Mouse (Mus musculus): ENCODE measurements around the gene Shc1.

Gene Shc1

DNA sequence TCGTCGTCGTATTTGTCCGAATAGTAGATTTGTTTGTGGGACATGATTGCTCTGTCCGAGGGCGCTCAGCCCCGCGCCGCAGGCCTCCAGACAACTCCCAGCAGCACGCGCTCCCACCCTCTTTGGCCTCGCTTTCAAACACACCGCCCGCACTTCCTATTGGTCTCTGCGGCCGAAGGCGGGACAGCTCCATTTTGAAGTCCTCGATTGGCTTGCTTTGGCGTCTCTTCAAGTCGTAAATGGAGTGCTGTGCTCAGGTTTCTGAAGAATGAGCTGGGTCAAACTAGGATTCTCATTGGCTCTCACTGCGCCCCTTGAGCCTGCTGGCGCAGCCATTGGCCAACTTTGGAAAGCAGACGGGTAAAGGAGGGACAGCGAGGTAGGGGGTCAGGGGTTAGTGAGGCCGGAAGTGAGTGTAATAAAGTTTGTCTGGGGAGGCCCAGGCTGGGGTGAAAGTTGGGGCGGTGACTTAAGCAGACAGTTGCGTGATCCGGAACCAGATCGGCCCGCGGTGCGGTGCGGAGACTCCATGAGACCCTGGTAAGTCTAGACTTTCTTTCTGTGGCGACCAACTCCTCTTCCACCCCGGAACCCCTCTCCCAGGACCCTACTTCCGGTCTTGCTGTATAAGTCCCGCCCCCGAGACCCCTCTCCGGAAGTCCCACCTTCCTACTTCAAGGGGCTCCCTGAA, at the start of gene Shc1, which contains the start of gene Cks1b:
Shc1 (plus strand) TSS at position 274 of the 691 bp plus-strand sequence.
Cks1b (minus strand) TSS at position 214 of the 691 bp plus-strand sequence.
- peak; percentile 95 for DNase-seq (ENCODE audit: low spot score)

DNA sequence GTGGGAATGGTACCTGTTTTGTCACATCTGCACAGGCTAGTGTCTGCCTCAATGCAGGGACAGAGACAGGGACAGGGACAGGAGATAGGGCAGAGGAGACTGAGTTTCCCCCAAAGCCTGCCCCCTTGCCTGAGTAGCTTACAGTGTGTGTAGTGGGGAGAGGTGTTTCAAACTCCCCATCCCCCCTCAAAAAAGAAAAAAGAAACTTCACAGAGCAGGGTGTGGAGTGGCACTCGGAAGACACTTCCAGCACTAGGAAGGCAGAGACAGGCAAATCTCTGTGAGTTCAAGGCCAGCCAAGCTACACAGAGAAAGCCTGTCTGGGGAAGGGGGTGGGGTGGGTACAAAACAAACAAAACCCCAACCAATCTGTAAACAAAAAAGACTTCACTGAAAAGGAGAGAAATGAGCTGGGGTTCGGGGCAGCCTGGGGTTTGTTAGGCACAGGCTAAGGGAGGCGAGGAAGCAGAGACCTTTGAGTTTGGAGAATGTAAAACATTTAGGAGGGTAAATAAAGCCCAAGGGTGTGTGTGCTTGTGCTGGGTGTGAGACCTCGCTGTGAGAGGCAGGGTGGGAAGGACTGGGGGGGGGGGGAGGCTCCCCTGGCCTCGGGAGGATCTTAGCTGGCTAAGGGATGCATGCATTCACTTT, 44.5 kb upstream of the Shc1 start:
- DNase-seq (ENCODE audit: low spot score) = no peak

DNA sequence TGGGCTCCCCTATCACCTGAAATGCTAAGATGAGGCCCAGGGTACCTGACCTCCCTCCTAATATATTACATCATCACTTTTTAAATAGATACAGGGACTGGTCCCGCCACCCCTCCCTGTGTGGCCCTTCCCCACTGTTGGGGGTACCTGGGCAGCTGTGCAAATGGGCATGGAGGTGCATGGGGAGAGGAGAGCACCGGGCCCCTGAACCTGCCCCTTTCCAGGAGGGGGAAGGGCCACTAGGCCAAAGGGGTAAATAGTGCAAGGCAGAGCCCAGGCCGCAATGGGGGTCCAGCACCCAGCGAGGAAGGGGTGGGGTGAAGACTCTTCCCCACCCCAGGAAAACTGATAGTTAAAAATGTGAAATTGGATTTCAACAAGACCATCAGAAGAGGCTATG, 40.4 kb upstream of the Shc1 start:
- no peak for DNase-seq (ENCODE audit: low spot score)

DNA sequence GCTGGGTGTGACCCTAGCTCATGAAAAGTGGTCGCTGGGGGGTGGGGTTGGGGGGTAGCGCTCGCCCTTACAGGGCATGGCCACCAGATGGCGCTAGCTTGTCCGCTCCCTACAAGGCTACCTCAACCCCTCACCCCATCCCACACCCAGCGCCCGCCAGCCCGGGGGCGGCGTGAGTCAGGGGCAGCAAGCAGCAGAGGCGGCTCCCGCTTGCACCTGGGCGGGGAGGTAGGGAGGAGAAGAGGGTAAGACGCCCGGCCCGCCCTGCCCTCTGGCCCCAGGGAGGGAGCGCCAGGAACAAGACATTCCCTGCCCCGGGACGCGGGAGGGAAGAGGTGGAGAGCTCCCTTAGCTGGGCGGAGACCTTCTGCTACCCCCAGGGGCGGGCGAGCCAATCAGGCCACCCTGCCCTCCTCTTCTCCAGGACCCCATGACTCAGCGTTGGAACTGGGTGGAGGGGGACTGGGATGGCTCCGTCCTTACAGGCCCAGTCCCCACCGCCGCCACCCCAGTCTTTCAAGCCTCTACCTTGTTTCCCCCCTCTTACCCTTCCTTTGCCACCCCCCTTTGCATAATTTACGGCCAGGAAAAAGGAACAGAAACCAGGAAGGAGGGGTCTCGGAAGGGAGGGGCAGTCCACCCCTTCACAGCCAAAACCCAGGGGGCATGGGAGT, 39.7 kb upstream of the Shc1 start:
- no peak for DNase-seq (ENCODE audit: low spot score)

DNA sequence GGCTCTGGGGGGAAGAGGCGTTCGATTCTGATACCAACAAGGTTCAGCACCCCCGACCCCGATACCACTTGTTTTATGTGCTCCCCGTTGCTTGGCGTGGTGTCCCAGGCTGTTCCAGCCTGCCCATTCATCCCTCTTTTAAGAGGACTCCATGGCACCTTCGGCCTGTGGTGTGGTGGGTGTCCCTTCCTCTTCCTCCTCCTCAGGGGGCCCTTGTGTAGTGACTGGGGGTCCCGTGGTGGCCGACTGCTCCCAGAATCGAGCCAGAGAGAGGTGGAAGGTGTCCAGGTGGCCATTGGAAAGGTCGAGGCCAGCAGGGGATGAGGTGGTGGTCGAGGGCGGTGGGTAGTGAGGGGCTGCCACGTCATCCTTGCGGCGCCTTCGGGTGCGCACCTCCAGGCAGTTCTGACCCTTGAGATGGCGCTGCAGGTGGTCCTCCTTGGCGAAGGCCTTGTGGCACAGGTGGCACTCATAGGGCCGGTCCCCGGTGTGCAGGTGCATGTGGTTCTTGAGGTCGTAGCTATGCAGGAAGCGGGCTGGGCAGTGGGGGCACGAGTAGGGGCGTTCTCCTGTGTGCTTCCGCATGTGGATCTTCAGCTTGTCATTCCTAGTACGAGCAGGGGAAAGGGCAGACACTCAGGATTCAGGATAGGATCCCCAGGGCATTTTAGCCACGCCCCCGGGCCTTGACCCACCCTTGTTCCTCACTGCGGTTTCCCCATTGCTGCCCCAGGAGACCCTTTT, 38.7 kb upstream of the Shc1 start:
- DNase-seq (ENCODE audit: low spot score) = no peak

DNA sequence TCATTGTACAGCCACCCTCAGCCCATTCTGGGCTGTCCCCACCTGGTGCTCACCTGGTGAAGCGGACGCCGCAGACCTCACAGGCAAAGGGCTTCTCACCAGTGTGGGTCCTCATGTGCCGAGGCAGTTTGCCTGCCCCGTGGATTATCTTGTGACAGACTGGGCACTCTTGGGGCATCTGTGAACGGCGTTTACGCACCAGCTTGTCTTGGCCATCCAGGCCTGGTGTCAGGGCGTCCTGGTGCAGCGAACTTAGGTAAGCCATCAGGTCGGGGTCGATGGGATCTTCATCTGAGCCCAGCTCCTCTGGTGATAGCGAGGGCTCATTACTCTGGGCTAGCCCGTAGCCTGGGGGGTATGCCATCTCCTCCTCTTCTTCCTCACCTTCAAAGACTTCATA, 38.0 kb upstream of the Shc1 start:
- DNase-seq (ENCODE audit: low spot score) = no peak

DNA sequence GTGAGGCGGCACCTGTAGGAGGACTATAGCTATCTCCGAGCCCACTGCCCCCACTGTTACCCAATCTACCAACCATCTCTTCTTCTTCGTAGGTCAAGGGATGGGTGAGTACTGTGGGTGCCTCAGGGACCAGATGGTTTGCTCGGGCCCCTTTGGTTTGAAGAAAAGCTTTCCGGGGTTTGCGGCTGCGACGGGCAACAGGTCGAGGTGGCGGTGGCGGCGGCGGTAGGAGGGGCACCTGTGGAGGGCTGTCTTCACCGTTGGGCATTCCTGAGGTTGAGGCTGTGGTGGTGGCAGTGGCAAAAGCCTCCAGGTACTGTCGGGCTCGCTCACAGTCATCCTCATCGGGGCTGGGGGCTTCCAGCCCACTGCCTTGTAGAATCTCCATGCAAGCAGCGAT, 37.5 kb upstream of the Shc1 start:
- DNase-seq (ENCODE audit: low spot score) = no peak

DNA sequence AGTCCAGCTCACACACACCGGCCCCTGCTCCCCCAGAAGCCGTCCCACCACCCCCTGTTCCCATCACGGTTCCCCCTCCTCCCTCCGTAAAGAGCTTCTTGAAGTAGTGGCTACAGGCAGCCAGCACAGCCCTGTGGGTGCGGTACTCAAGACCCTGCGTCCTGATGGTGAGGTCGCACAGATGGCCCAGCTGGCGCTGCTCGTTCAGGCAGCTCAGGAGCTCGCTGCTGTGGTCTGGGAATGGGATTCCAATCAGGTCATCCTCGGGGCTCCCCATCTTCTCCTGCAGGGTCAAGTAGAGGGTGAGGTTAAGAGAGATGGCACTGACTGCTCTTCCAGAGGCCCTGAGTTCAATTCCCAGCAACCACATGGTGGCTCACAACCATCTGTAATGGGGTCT, 37.0 kb upstream of the Shc1 start:
- DNase-seq (ENCODE audit: low spot score) = no peak

DNA sequence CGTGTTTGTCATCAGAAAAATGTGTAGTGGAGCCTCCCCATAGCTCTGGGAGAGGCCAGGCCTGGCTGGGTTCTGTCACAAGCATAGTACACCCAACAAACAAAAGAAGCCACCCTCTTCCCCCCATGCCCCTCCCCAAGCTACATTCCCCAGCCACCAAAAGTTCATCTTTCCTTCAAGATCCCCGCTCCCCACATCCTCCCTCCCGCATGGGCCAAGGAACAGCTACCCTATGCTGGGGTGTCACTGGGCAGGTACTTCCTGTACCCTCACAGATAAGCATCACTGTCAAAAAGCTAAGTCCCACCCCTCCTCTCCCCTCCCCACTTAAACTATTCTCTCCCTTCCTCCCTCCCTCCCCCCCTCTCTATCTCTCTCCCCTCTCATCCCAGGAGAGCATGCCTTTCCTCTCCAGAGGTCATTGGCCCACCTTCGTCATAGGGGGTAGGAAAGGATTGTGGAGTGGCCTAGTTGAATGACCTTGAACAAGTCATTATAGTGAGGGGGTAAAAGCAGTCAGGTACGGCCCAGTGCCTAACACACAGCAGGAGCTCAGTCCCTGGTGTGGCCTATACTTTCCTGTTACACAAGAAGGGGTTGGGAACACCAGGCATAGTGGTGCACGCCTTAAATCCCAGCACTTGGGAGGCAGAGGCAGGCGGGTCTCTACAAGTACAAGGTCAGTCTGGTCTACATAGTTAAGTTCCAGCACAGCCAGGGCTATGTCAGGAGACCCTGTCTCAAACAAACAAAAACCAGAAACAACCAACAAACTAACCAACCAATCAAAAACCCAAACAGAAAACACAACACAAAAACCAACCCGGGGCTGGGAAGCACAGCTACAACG, 36.0 kb upstream of the Shc1 start:
- DNase-seq (ENCODE audit: low spot score) = no peak

DNA sequence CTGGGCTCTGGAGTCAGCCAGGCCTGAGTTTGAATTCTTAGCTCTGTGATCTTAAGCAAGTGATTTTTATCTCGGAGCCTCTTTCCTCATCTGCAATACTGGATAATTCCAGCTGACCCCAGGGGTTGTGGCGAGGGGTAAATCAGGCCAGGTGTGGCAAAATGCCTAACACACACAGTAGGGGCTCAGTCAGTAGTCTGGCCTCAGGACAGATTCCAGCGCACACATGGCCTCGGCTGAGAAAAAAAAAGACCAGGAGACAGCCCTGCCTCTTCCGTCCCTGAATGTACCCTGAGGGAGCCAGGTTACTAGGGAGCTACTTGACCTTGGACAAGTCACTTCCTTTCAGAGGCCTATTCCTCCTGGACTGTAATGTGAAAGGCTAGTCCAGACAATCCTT, 35.3 kb upstream of the Shc1 start:
- DNase-seq (ENCODE audit: low spot score) = no peak

DNA sequence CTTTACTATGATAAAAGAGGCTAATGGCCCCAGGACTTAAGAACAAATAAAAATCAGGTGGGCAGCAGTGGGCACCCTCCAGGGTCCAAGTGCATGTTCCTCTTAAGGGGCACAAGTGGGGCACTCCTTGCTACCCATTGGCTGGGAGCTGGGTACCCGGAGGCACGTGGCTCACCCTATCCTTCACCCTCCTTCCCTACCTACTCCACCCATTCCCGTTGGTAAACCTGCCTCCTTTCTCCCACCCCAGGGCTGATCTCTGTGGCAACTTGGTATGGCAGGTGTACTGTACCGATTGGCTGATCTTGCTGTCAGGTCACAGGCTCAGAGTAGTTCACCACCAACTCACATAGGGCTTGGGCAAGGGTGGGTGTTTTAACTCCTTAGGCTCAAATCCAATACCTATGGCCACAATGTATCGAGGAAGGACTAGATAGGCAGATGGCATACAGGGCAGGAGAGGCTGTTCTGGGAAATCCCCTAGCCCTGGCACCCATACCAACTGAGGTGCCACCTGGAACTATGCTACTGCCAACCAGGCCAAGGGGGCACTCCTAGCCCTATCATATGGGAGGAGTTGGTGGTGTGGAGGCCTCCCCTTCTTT, 34.5 kb upstream of the Shc1 start:
- no peak for DNase-seq (ENCODE audit: low spot score)

DNA sequence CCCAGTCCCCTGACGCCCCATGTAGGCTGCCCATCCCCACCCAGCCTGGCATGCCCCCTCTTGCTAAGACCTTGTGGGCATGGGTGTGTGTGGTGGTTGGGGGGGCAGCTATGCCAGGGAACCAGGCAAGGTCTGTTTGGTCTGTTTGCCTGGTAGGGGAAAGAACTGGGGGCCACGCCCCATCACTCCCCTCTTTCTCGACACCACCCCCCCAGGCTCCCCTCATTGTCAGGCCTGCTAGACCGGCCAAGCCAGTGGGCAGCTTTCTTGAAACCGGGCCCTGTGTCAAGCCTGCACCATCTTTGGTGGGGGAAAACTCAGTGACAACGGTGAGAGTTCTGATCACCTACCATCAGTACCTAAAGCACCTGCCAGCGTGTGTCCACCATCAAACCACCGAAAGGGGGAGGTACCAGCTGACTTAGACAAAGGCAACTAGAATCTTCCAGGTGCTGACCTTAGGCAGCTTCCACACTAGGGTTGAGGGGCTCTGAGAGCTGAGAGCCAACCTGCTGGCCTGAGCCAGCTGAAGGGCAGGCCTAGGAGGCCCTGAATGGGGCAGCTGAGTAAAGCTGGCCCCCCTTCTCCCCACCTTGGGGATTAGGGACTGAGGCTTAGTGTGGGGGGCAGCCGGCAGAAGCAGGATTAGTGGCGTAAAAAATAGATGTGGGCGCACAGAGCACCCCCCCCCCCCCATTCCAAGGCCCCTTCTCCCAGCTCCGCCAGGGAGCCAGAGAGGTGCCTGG, 33.7 kb upstream of the Shc1 start:
- DNase-seq (ENCODE audit: low spot score) = no peak

DNA sequence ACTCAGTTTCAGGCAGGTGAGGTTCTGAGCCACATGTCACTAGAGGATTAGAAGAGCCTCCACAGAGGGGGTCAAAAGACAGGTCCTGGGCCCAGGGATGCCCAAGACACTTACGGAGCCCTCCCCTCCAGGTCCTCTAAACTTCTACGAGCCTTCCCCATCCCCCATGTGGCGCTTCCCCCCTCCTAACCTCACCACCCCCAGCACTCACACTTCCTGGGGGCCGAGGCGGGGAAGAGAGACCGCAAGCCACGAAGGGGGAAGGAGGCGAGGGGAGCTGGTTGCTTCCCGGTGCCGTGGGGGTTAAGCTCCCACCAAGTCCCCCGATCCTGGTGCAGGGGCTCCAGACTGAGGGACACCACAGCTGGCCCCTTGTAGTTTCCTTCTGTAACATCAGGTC, 32.8 kb upstream of the Shc1 start:
- DNase-seq (ENCODE audit: low spot score) = no peak

DNA sequence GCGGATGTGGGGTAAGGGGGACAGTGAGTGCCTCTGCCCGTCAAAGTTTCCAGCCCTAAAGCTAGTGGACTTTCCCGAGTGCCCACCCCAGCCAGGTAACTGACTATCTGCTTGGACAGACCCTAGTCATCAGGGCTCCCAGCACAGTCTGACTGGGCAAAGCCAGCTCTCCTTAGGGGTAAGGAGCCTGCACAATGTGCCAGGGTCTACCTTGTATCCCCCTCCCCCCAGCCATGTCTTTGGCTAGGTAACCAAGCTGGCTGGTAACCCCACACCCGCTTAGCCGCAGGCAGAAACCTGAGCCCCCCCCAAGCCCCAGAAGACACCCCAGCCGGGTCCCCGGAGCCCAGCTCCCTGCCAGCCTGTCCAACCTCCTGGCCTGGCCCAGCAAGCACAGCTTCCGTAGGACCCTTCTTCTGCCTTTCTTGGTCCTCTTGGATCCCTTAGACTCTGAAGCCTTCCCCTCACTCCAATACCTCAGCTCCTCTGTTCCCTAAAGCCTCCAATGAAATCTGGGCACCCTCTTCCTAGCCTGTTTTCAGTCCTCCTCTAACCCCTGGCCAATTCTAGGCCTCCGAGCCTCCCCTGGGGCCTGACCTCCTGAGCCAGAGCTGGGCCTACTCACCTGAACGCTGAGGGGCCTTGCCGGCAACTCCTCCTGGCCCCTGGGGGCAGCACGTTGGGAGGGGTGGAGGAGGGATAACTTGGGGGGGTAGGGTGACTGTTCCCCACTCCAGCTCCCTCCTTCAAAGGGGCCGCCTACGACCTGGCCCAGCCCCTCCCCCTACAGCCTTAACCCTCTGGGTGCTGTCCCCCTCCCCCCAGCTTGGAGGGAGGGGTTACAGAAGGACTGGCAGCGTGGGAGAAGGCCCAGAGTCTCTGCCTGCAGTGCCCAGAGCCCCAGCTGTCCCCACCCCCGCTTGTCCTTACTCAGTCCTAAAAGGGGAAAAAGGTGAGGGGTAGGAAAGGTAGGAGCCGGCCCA, 31.5 kb upstream of the Shc1 start:
- DNase-seq (ENCODE audit: low spot score) = no peak

DNA sequence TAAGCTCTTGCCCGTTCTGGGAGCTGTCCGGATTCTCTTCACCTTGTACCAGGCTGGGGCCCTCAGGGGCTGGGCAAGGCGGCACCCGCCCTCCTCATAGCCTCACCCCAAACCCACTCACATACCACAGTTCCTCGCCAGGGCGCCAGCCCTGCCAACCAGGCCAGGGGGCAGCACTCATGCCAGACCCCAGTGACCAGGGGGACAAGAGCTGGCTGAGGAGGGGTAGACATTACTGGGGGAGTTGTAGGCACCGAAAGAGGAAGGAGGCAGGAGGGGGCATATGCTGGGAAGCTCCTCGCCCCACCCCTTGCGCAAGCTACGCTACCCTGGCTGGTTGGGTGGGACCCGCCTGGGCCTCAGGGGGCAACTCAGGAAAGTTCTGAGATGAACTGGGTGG, 30.6 kb upstream of the Shc1 start:
- DNase-seq (ENCODE audit: low spot score) = no peak

DNA sequence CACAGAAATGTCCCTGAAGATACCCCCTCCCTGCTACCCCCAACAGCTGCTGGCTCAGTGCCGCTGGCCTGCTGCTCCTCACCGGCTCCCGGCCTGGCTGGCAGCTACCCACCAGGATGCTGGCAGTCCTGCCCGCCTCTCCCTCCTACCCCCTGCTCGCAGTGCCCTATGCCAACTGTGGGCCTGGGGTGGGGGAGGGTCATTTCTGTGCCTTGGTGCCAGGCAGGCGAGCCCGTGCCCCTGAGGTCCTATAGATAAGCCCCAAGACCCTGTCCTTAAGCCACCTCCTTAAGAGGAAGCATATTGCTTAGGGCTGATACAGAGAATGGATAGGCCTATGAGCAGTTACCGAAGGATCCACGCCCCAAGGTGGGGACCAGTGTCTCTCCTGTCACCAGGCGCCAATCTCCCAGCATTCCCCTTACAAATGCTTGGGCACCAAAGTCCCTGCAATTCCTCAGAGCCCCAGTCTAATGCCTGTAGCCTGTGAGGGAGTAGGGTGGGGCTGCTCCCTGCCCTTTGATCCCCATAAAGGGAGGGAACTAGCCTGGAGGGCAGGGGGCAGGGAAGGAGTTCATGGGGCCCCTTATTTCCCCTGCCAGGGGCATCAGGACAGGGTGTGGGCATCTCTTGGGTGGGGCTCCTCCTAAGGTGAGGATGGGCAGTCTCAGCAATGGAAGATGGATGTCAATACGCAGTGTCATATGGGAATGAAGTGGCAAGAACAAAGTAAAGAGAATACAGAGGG, 29.9 kb upstream of the Shc1 start:
- DNase-seq (ENCODE audit: low spot score) = no peak

DNA sequence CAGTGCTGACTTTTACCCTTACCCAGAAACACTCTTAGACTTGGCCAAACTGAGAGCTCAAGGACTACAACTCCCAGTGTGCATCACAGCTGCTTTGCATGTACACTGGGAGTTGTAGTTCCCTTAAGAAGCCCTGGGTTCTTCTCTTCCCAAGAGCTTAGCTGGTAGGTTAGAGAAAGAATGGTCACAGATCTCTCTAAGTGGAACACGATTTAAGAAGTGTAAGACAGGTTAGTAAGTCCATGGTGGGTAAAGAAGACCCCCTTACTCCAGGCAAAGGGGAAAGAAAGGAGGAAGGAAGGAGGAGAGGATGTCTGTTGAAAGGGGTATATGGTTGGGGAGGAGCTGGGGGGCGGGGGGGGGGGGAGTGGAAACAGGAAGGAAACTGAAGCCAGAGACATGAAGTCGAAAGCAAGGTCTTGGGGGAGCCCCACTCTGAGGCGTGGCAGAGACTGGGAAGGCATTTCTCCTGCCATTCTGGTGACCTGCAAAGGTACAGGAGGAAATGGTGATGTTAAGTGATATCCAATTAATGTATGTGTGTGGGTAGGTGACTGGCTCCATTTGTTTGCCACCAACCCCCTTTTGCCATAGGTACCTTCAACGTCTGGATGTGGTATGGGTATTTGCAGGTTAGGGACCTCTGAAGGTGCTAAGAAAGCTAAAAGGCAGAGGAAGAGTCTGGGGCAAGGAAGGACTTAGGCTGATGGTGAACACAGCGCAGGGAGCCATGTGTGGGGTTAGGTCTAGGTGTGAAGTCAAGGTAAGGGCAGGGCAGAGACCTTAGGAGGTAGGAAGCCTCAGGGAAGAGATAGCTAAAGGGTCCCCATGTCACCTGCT, 29.1 kb upstream of the Shc1 start:
- no peak for DNase-seq (ENCODE audit: low spot score)

DNA sequence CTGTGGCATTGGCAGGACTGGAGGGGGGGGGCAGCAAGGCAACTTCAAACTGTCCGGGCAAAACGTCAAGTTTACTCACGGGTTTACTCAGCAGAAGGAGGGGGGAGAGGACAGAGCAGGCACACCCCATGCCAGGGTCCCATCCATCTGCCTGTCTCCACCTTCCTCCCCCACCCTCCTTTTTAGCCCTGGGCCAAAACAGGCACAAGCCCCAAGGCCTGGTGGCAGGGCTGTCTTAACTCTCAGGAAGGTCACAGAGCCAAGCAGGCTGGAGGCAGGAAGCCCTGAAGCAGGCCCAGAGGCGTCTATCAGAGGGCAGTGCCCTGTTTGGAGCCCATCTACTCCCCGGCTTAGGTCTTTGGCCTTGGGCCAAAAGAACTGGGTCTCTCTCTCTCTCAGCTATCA, 28.1 kb upstream of the Shc1 start:
- DNase-seq (ENCODE audit: low spot score) = no peak
